Mouse (Mus musculus) neural tube, embryonic 12.5 days (tissue): ENCODE measurements at regions not wholly inside any gene's neighbourhood (a gene's known extent, or its start where the extent isn't known, plus 50 kb on each side); places are given as distances from the start of the nearest gene placed in this dataset.

Experiments
- ATAC-seq: fragments of 200-750 bp; cut with Nextera tagmentation; 2 replicates; pipeline ENCODE4 v1.8.0; 2017; ENCODE audit warnings: low read depth, mild to moderate bottlenecking, moderate TSS enrichment, moderate library complexity; ENCODE audit not compliant: low FRiP score
- H3K27ac ChIP-seq: fragments of 300-500 bp; sonication (generic); 2 replicates; pipeline ENCODE4 v1.5.1; 2016
- H3K27me3 ChIP-seq: fragments of 300-500 bp; sonication (generic); replicated peaks from 2 replicates; pipeline ENCODE4 v1.6.1; 2016; ENCODE audit warnings: mild to moderate bottlenecking
- H3K36me3 ChIP-seq: fragments of 300-500 bp; sonication (generic); 2 replicates; pipeline ENCODE4 v1.6.1; 2016; ENCODE audit warnings: mild to moderate bottlenecking
- H3K4me1 ChIP-seq: fragments of 300-500 bp; sonication (generic); 2 replicates; pipeline ENCODE4 v1.6.1; 2016
- H3K4me2 ChIP-seq: fragments of 300-500 bp; sonication (generic); replicated peaks from 2 replicates; pipeline ENCODE4 v1.6.1; 2016; ENCODE audit warnings: mild to moderate bottlenecking
- H3K4me3 ChIP-seq: fragments of 300-500 bp; sonication (generic); 2 replicates; pipeline ENCODE4 v1.5.1; 2016
- H3K9ac ChIP-seq: fragments of 300-500 bp; sonication (generic); 2 replicates; pipeline ENCODE4 v1.6.1; 2016; ENCODE audit warnings: mild to moderate bottlenecking
- H3K9me3 ChIP-seq: fragments of 300-500 bp; sonication (generic); 2 replicates; pipeline ENCODE4 v1.6.1; 2016; ENCODE audit warnings: mild to moderate bottlenecking
- WGBS: fragments of 180-500 bp; shearing (Covaris S2); methylation state at CpG from one replicate; pipeline ENCODE4 v1.1.7; 2016; 5-methylcytosine and 5-hydroxymethylcytosine counted together

DNA sequence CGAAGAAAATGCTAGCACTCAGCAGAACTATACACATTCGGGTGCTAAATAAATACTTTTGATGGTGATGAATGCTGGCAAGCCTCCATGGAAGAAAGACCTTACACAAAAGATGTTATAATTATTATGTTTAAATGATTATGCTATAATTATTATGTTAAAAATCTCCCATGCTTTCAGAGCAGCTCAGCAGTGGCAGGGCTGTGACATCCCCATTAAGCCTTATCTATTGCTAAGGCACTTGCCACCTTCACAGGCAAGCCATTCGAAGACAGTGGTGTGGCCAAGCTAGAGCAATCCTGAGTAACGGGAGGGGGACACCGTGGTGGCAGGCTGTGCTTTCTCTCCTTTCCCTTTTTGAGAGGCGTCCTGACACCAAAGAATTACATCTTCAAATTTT is 869.9 kb downstream of the Tmem182 start:
- Histone ChIP-seq H3K4me2 (no peak overlapping the region), H3K27me3 (no peaks in the 10 kb centered on the region), H3K9me3 (no peaks in the 10 kb centered on the region), H3K4me3 (no peak overlapping the region), H3K4me1 (no peaks in the 10 kb centered on the region), H3K9ac (no peak overlapping the region), H3K27ac (no peak overlapping the region), H3K36me3 (no peaks in the 10 kb centered on the region)
- no peak for ATAC-seq
- 58% methylated on average over 6 of the region's 6 CpGs for WGBS

DNA sequence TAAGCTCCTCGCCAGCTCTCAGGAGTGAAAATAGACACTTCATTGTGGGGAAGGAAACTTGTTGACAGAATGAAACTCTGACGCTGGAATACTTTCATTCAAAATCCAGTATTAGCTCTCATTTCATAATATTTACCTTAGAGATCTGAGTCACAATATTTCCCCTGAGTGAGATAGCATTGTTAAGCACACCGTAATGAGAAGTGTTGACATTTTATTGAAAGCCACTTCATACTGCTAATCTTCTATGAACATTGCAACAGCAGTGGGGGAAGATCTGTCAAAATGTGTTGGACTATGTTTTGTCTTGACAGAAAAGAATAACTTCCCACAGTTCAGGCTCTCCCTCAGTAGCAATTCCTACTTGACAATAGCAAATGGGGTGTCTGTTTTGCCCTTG is 900.3 kb downstream of the Tmem182 start:
- no peaks in the 10 kb centered on the region for H3K4me1 ChIP-seq
- no peaks in the 10 kb centered on the region for H3K9me3 ChIP-seq
- no peak overlapping the region for H3K27ac ChIP-seq
- no peak for ATAC-seq
- H3K4me2 ChIP-seq = no peak overlapping the region
- no peaks in the 10 kb centered on the region for H3K36me3 ChIP-seq
- H3K4me3 ChIP-seq = no peak overlapping the region
- no peak overlapping the region for H3K9ac ChIP-seq
- no peaks in the 10 kb centered on the region for H3K27me3 ChIP-seq
- 89% methylated on average over 3 of the region's 3 CpGs for WGBS

DNA sequence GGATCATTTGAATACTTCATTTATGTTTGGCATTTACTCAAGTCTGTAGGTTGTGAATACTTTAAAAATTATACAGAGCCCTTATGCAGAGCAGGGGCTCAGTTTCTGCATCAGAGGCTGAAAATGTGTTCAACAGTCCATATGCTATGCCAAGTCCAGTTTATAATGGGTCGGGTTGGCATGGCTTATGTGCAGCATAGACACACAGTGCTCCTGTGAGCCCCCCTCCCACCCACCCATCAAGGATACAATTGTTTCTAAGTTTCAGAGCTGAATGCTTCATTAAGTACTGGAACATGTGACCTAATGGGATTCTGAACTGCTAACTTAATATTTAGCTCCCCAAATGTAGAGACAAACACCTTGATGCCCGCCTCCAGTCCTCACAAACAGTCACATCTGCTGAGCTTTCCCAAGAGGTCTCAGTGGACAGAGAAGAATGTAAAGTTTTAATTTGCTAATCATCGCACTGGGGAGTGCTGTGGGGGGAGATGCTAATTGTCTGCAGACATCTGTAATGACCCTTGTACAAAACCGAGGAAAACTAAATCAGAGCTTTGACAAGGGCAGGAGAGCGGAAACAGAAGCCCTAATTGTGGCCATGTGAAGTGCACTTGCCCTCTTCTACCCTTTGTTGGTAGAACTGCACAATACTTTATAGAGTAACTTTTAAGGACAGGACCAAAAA is 937.4 kb downstream of the Tmem182 start:
- H3K4me2 ChIP-seq = no peak overlapping the region

DNA sequence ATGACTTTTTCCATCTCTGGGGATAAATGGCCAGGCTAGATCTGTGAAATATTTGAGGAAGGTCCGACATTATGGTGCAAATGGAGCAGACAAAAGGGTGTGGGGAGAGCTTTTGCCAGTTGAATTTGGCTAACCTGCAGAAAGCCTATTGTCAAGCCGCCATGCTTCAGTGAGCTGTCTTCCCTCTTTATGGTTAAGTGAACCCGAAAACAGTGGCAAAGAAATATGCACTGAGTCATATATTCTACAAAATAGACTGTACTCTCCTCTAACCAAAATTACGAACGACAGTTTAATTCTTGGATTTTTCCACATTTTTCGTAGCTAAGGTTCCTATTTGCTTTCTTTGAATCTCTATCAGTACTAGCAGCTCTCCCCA is 937.9 kb downstream of the Tmem182 start:
- no peaks in the 10 kb centered on the region for H3K9me3 ChIP-seq
- no peaks in the 10 kb centered on the region for H3K36me3 ChIP-seq
- 46% methylated on average over 6 of the region's 6 CpGs for WGBS
- H3K27me3 ChIP-seq = no peaks in the 10 kb centered on the region
- H3K4me2 ChIP-seq = no peak overlapping the region
- H3K4me1 ChIP-seq = peaks cover 6% of the 10 kb centered on the region; the same call in 1 of the 2 replicates
- H3K27ac ChIP-seq = no peak overlapping the region
- H3K9ac ChIP-seq = no peak overlapping the region
- ATAC-seq = no peak
- H3K4me3 ChIP-seq = no peak overlapping the region

More for the DNA sequence above, 937.4 kb downstream of the Tmem182 start:
- H3K4me3 ChIP-seq = no peak overlapping the region
- no peak overlapping the region for H3K27ac ChIP-seq
- 28% methylated on average over 5 of the region's 5 CpGs for WGBS
- H3K9me3 ChIP-seq = no peaks in the 10 kb centered on the region
- H3K4me1 ChIP-seq = peaks cover 6% of the 10 kb centered on the region; the same call in 1 of the 2 replicates
- ATAC-seq = peak; percentile 53
- no peak overlapping the region for H3K9ac ChIP-seq
- no peaks in the 10 kb centered on the region for H3K36me3 ChIP-seq
- no peaks in the 10 kb centered on the region for H3K27me3 ChIP-seq

DNA sequence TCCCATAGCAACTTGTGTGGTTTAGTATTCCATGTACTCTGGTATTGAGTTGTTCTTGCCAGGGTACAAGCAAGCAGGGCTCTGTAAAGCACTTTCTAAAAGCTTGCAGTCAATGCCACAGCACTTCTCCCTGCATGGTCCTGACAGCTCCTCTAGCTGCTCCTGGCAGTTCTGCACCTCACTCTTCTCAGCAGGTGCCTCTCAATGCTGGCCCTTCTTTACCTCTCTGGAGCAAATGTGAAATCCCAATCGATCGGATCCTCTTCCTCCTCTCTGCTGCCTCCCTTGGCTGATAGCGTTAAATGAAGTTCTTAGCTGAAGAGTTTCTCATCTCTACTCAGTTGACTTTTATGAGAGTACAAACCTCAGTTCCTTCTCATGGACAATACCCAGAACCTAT is 939.1 kb downstream of the Tmem182 start:
- Histone ChIP-seq H3K4me1 (peaks cover 6% of the 10 kb centered on the region; the same call in 1 of the 2 replicates), H3K36me3 (no peaks in the 10 kb centered on the region), H3K27ac (no peak overlapping the region), H3K4me3 (no peak overlapping the region), H3K9ac (no peak overlapping the region), H3K27me3 (no peaks in the 10 kb centered on the region), H3K4me2 (no peak overlapping the region), H3K9me3 (no peaks in the 10 kb centered on the region)
- WGBS = 69% methylated on average over 3 of the region's 3 CpGs
- no peak for ATAC-seq

DNA sequence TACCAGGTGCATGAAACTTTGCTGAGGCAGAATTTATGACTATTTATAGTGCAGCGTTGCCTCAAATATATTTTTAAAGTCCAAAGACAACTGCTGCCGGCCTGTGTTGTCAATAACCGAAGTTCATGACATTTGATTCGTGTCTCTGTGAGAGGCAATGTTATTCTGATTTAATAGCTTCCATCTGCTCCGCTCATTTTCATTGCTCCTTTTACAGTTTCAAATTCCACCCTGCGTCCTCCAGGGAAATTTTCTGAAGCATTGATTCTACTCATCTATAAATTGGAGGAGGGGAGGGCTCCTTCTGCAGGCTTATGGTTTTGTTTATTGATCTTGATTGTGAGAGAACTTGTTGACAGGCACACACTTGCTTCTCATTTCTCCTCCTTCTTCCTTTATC is 936.2 kb upstream of the Pou3f3 start:
- 67% methylated on average over 6 of the region's 6 CpGs for WGBS
- H3K9me3 ChIP-seq = no peaks in the 10 kb centered on the region
- no peak overlapping the region for H3K27ac ChIP-seq
- no peak overlapping the region for H3K9ac ChIP-seq
- H3K36me3 ChIP-seq = no peaks in the 10 kb centered on the region
- H3K27me3 ChIP-seq = no peaks in the 10 kb centered on the region
- no peaks in the 10 kb centered on the region for H3K4me1 ChIP-seq
- H3K4me3 ChIP-seq = no peak overlapping the region
- no peak overlapping the region for H3K4me2 ChIP-seq
- no peak for ATAC-seq
